Mouse (Mus musculus) MEL (cell line): ENCODE results near the gene Pam16.

Source experiments
- CTCF ChIP-seq, 3 experiments: IDR thresholded peaks in 2 of 3; conservative IDR thresholded peaks in 1 of 3; 2 replicates each; pipeline ENCODE4 v1.5.1; 2011 to 2012; ENCODE audit warnings: low read length in 3 of 3, low read depth in 2 of 3, mild to moderate bottlenecking in 2 of 3, improper control_type of control experiment in 1 of 3, inconsistent platforms in 1 of 3, mixed read lengths in 1 of 3, moderate library complexity in 1 of 3; ENCODE audit not compliant: control insufficient read depth in 1 of 3, insufficient read depth in 1 of 3, poor library complexity in 1 of 3, severe bottlenecking in 1 of 3
- EP300 ChIP-seq, 2 experiments: IDR thresholded peaks; 2 replicates each; pipeline ENCODE4 v1.6.1; 2011; ENCODE audit warnings: improper control_type of control experiment in 2 of 2, low read length in 2 of 2, low read depth in 1 of 2, mild to moderate bottlenecking in 1 of 2
- GATA1 ChIP-seq: IDR thresholded peaks from 2 replicates; pipeline ENCODE4 v1.6.1; 2011; ENCODE audit warnings: low read depth, low read length, improper control_type of control experiment
- MAX ChIP-seq: IDR thresholded peaks from 2 replicates; pipeline ENCODE4 v1.6.1; 2011; ENCODE audit warnings: low read length, improper control_type of control experiment
- MXI1 ChIP-seq: IDR thresholded peaks from 2 replicates; pipeline ENCODE4 v1.6.1; 2011; ENCODE audit warnings: mild to moderate bottlenecking, low read depth, low read length, improper control_type of control experiment
- POLR2A ChIP-seq, 2 experiments: IDR thresholded peaks; 2 replicates each; pipeline ENCODE4 v1.6.1; 2011 to 2012; ENCODE audit warnings: low read length in 2 of 2, mild to moderate bottlenecking in 2 of 2, control low read depth in 1 of 2, improper control_type of control experiment in 1 of 2, low read depth in 1 of 2, moderate library complexity in 1 of 2; ENCODE audit not compliant: control insufficient read depth in 1 of 2, insufficient read depth in 1 of 2, poor library complexity in 1 of 2
- TBP ChIP-seq: IDR thresholded peaks from 2 replicates; pipeline ENCODE4 v1.8.0; 2011; ENCODE audit warnings: low read depth, low read length, improper control_type of control experiment

GRCm38 (mm10) chr16:4674091-4674490 is 49.3 kb upstream of the Pam16 start:
- TF ChIP-seq CTCF (IDR thresholded peaks at IDR 0.05 in 2 of 3, conservative IDR thresholded peaks at IDR 0.05 in 1 of 3; ENCODE audit: control insufficient read depth in 1 of 3, insufficient read depth in 1 of 3, low read depth in 2 of 3, low read length in 3 of 3, poor library complexity in 1 of 3, severe bottlenecking in 1 of 3) (no peak), EP300 (IDR thresholded peaks at IDR 0.05; ENCODE audit: low read depth in 1 of 2, low read length in 2 of 2) (peak; percentile 73 to 90), MXI1 (peak; percentile 52; the same call in 1 of the 2 replicates), TBP (no peak), POLR2A (IDR thresholded peaks at IDR 0.05; ENCODE audit: control insufficient read depth in 1 of 2, insufficient read depth in 1 of 2, low read depth in 1 of 2, low read length in 2 of 2, poor library complexity in 1 of 2) (no peak), MAX (no peak), GATA1 (no peak)
